7 mouse cellular contexts compared by ENCODE assay signal in the genomic region with DNA sequence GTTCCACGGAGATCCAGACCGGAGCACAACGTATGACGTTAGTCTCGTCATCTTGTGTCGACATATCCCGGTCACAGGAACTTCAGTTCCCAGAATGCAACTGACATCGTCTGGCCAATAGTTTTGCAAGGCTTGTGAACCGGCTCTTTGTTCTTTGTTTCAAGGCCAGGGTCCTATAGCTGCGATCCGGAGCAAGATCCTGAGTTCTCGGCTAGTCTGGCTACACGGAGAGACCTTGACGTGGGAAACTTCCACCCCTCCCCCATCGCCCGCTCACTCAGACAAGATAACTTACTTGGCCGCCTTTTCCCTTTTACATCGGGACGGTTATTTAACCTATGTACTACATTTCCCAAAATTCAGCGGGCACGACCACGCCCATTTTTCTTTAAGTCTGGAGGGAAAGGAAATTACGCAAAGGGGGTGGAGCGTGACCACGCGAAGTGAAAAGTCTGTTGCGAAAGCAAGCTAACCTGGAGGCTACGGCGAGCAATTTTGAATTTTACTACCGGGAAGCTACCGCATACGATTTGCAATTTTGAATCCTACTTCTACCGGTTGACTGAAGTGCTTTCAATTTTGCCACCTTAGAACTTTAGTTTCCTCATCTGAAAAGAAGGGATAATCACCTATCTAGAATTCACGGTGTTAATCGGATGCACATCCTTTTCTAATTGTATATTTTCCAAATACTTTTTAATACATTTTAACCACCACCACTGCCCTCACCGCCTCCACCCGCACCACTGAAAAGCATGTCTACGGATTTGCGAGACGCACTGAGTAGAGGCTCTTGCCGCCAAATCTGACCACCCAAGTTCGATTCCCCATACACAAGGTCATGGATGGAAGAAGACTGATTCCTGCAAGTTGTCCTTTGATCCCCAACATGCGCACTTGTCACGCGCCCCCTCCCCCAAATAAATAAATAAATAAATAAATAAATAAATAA. TPM values are rescaled to one million over a fixed set of nuclear protein-coding genes. Genes with fewer than 3 reads are reported as not detected.
DNase-seq lines count a peak whose midpoint lies in the region; ATAC-seq lines count a peak whose summit lies in the region.

A gene (minus strand): TSS at position 73 of the 952 bp plus-strand sequence.

- DNase-seq in adrenal gland, adult 18-20 months (ENCODE audit: low spot score in 2 of 2): peak; percentile 63 to 66
- peak; percentile 89 for DNase-seq in embryo, embryonic 11 days
- DNase-seq in gastrocnemius, postnatal 36 days: peak; percentile 55 to 76
- DNase-seq in left cerebral cortex, postnatal 25 days (ENCODE audit: low spot score in 2 of 2): peak; percentile 84 to 92
- DNase-seq in midbrain, embryonic 10.5 days (ENCODE audit: low spot score): peak; percentile 76
- DNase-seq in right cerebral cortex, postnatal 4 days: peak; percentile 63

- H3K4me3 ChIP-seq in intestine, embryonic 15.5 days (replicated peaks): peak within 1 kb of the TSS; percentile 50
- peak within 1 kb of the TSS; percentile 63 for H3K4me3 ChIP-seq in midbrain, embryonic 10.5 days

- peak within 1 kb of the TSS; percentile 38 for H3K9ac ChIP-seq in intestine, embryonic 15.5 days

- peak; percentile 95 for ATAC-seq in intestine, embryonic 15.5 days

- intact Hi-C loops in gastrocnemius, postnatal 36 days (cut with DNase I): loop anchor here (10.0 kb wide), 1 partner anchor 158 kb away; a partner anchor contains a TSS
- intact Hi-C loops in left cerebral cortex, postnatal 25 days (cut with DNase I): loop anchor here (5.0 kb wide), 1 partner anchor 60 kb away; a partner anchor contains a TSS

- H3K4me1 ChIP-seq in intestine, embryonic 15.5 days (replicated peaks): no peaks in the 10 kb centered on the region
- H3K4me1 ChIP-seq in midbrain, embryonic 10.5 days: peaks cover 7% of the 10 kb centered on the region; the same call in 1 of the 2 replicates

- peak within 1 kb of the TSS; percentile 54 for H3K4me2 ChIP-seq in intestine, embryonic 15.5 days (replicated peaks)

- no peaks in the 10 kb centered on the region for H3K36me3 ChIP-seq in intestine, embryonic 15.5 days
- peaks cover 6% of the 10 kb centered on the region; the same call in 1 of the 2 replicates for H3K36me3 ChIP-seq in midbrain, embryonic 10.5 days

- peak within 1 kb of the TSS; percentile 71 for H3K27ac ChIP-seq in intestine, embryonic 15.5 days
- peak within 1 kb of the TSS; percentile 90 for H3K27ac ChIP-seq in midbrain, embryonic 10.5 days (replicated peaks)

- H3K9me3 ChIP-seq in intestine, embryonic 15.5 days: no peaks in the 10 kb centered on the region
- H3K9me3 ChIP-seq in midbrain, embryonic 10.5 days (replicated peaks): no peaks in the 10 kb centered on the region; the same call in 1 of the 2 replicates

- WGBS in intestine, embryonic 15.5 days: 15% methylated on average over 45 of the region's 45 CpGs
- WGBS in midbrain, embryonic 10.5 days: 15% methylated on average over 45 of the region's 45 CpGs

- H3K27me3 ChIP-seq in intestine, embryonic 15.5 days (replicated peaks): no peaks in the 10 kb centered on the region
- no peaks in the 10 kb centered on the region for H3K27me3 ChIP-seq in midbrain, embryonic 10.5 days (ENCODE audit: low read depth, poor library complexity, severe bottlenecking)

RNA-seq across cellular contexts. Expression of the gene that starts here (rescaled TPM):
- 10 to 100 TPM; 22.9 to 26.6 TPM for total RNA-seq in adrenal gland, adult 18-20 months (2021)
- total RNA-seq in gastrocnemius, postnatal 36 days (2021): 10 to 100 TPM; 14.1 to 14.4 TPM
- polyA plus RNA-seq in intestine, embryonic 15.5 days (2015; fragmentation: Nextera tagmentation; extraction: Ambion mirVana): 33.0 and 34.8 TPM in 2 replicates
- 10 to 100 TPM; 20.2 to 25.9 TPM for total RNA-seq in left cerebral cortex, postnatal 25 days (2021)
- 44.2 and 45.7 TPM in 2 replicates for polyA plus RNA-seq in midbrain, embryonic 10.5 days (2016; fragmentation: Nextera tagmentation; extraction: Ambion mirVana)

Comparison
In these comparisons a context has a peak if more than half of its experiments do, and no peak if none do; other contexts are left out.
1. Peak in every context shown above with its lines: DNase-seq, ATAC-seq, H3K4me3 ChIP-seq and H3K27ac ChIP-seq.